Mouse (Mus musculus): ENCODE measurements at regions not wholly inside any gene's neighbourhood (a gene's known extent, or its start where the extent isn't known, plus 50 kb on each side); places are given as distances from the start of the nearest gene placed in this dataset.
"Not testable (repeated sequence)": the region's sequence is repeated elsewhere in the genome, so short reads cannot be mapped to it uniquely, and the experiment has no call there.

DNA sequence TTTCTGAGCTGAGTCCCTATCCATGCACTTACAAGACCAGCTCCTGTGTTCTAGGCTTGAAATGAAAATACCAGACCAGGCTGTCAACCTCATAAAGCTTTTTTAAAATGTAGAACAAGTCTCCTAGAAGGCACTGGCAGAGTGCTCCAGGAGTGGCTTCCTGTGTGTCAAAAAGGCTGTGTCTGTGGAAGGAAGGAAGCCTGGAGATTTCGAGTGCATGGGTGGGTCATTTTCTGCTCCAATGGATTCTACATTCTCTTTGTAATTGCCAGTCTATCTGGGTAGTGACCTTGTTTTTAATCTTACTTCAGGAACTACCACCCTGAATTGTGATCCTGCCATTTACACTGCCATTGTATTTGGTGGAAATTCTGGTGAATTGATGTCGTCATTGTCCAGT is 113.9 kb upstream of the Slc38a2 start:
- H3K4me2 ChIP-seq: no peak overlapping the region
- no peak overlapping the region for H3K27ac ChIP-seq
- no peaks in the 10 kb centered on the region for H3K27me3 ChIP-seq
- peaks cover 16% of the 10 kb centered on the region for H3K9me3 ChIP-seq (replicated peaks)
- no peak overlapping the region for H3K4me3 ChIP-seq
- WGBS: 71% methylated on average over 2 of the region's 2 CpGs
- ATAC-seq: no peak
- no peak overlapping the region for H3K9ac ChIP-seq
- H3K36me3 ChIP-seq (ENCODE audit: poor library complexity, severe bottlenecking): no peaks in the 10 kb centered on the region
- H3K4me1 ChIP-seq: no peaks in the 10 kb centered on the region

DNA sequence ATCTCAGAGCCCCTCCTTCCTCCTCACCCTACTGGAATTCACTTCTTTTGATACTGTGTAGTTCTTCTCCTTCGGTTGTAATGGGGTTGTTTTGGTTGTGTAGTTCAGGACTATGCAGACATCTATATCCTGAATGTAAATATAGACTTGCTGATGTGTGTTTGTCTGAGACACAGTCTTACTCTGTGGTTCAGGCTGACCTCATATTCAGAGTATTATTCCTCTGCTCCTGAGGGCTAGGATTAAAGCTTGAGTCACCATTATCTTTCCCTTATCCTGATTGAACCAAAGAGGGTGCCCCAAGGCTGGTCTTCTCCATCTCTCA is 103.2 kb upstream of the Slc38a2 start:
- WGBS: 70% methylated on average over 1 of the region's 1 CpGs
- H3K4me2 ChIP-seq: no peak overlapping the region
- no peaks in the 10 kb centered on the region for H3K4me1 ChIP-seq

DNA sequence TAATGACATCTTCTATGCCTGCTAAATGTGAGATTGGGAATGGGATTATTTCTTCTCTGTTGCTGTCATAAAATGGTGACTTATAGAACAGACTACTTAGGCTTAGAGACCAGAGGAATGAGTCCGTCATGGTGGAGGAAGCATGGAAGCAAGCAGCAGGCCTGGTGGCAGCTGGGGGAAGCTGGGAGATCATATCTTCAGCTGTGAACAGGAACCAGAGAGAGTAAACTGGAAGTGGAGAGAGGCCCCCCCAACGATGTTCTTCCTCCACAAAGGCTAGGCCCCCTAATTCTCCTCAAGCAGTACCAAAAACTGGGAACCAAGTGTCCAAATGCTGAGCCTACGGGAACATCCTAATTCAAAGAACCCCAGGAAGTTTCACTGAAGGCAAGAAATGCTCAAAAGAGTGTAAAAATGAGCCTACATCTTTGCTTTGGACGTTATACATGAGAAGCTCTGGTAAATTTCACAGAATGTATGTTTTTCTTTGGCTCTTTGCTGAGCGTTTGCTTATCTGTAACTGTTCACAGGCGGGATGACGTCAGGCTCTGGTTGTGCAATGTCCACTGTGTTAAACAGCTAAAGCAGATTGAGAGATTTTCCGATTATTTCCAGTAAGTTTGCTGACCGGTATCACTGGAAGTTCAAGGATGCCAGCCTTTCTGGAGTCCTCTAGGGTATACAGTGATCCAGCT is 102.7 kb upstream of the Slc38a2 start:
- no peaks in the 10 kb centered on the region for H3K27me3 ChIP-seq
- no peak overlapping the region for H3K4me3 ChIP-seq
- H3K36me3 ChIP-seq (ENCODE audit: poor library complexity, severe bottlenecking): no peaks in the 10 kb centered on the region
- no peak overlapping the region for H3K27ac ChIP-seq
- H3K4me1 ChIP-seq: no peaks in the 10 kb centered on the region
- no peak overlapping the region for H3K9ac ChIP-seq
- no peak for ATAC-seq
- 89% methylated on average over 9 of the region's 9 CpGs for WGBS
- no peaks in the 10 kb centered on the region for H3K9me3 ChIP-seq (replicated peaks)
- no peak overlapping the region for H3K4me2 ChIP-seq

More for the DNA sequence above, 103.2 kb upstream of the Slc38a2 start:
- no peak overlapping the region for H3K27ac ChIP-seq
- no peaks in the 10 kb centered on the region for H3K36me3 ChIP-seq (ENCODE audit: poor library complexity, severe bottlenecking)
- no peaks in the 10 kb centered on the region for H3K27me3 ChIP-seq
- no peaks in the 10 kb centered on the region for H3K9me3 ChIP-seq (replicated peaks)
- H3K4me3 ChIP-seq: no peak overlapping the region
- ATAC-seq: no peak
- H3K9ac ChIP-seq: no peak overlapping the region

DNA sequence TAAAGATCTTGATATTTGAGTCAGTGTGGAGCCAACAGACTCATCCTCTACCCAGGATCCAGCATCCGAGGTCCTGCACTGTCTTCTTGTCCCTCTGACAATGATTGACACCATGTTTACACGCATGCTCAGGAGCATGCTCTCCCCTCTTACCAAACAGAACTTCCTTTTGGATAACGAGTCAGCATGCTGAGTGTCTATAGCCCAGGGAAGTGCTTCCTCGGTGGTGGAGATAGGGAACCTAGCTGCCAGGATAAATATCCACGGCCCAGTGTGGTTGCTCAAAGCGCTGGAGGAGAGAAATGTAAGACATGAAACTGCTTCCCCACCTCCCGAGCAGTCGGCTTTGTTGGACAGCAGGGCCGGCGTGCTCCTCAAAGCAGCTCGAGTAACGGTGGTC is 99.7 kb upstream of the Slc38a2 start:
- H3K36me3 ChIP-seq (ENCODE audit: poor library complexity, severe bottlenecking): no peaks in the 10 kb centered on the region
- WGBS: 68% methylated on average over 12 of the region's 12 CpGs
- ATAC-seq: no peak
- H3K4me1 ChIP-seq: no peaks in the 10 kb centered on the region
- no peak overlapping the region for H3K4me3 ChIP-seq
- no peaks in the 10 kb centered on the region for H3K9me3 ChIP-seq (replicated peaks)
- H3K27ac ChIP-seq: no peak overlapping the region
- H3K27me3 ChIP-seq: no peaks in the 10 kb centered on the region
- H3K9ac ChIP-seq: no peak overlapping the region
- no peak overlapping the region for H3K4me2 ChIP-seq

DNA sequence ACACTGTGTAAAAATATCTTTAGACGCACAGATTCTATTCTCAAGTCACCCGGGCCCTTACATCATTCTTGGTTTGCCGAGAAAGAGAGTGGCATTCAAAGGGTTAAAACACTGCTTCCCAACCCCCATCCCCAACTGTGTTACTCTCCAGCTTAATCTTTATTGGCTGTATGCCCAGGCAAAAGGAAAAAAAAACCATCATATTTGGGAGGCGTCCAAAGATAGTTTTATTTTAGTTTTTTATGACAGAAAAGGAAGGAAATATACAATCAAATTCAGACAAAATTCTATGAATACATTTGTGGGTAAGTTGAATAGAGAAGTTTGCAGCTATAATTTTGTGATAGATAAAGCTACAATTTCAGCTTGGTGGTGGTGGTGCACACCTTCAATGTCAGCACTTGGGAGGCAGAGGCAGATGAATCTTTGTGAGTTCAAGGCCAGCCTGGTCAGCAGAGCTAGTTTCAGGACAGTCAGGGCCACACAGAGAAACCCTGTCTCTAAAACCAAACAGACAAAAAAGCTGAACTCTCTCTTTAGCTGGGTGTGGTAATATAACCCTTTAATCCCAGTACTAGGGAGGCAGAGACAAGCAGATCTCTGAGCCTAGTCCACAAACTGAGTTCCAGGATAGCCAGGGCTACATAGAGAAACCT is 98.2 kb upstream of the Slc38a2 start:
- no peaks in the 10 kb centered on the region for H3K27me3 ChIP-seq
- no peak overlapping the region for H3K4me3 ChIP-seq
- H3K4me1 ChIP-seq: no peaks in the 10 kb centered on the region
- no peak overlapping the region for H3K9ac ChIP-seq
- H3K27ac ChIP-seq: no peak overlapping the region
- no peak for ATAC-seq
- H3K36me3 ChIP-seq (ENCODE audit: poor library complexity, severe bottlenecking): no peaks in the 10 kb centered on the region
- 78% methylated on average over 4 of the region's 4 CpGs for WGBS
- H3K9me3 ChIP-seq (replicated peaks): no peaks in the 10 kb centered on the region
- H3K4me2 ChIP-seq: no peak overlapping the region

DNA sequence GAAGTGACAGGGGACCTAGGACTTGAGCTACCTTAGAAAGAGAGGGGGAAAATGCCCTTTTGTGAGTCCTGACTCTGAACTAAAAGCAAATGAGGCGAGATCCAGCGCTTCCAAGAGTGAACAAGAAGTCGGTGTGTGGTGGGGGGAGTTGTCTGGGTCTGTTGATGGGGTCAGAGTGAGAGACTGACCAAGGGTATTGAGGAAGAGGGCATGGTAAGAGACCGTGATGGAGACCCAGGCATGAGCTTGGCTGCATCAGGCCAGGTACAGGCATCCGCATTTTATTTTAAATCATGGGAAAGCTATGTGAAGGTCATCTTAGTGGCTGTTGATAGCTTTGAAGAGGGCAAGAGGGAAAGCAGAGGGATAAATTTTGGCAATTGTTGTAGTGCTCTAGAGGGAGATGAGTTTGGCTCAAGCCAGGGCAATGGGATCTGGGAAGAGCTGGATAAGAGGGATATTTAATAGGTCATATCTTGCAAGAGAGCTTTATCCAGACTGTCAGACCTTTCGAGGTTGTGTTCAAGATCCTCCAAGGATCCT is 94.7 kb upstream of the Slc38a2 start:
- H3K4me2 ChIP-seq: no peak overlapping the region
- no peaks in the 10 kb centered on the region for H3K36me3 ChIP-seq (ENCODE audit: poor library complexity, severe bottlenecking)
- WGBS: 83% methylated on average over 6 of the region's 6 CpGs
- H3K9me3 ChIP-seq (replicated peaks): no peaks in the 10 kb centered on the region
- H3K9ac ChIP-seq: no peak overlapping the region
- no peak for ATAC-seq
- no peak overlapping the region for H3K4me3 ChIP-seq
- H3K27me3 ChIP-seq: no peaks in the 10 kb centered on the region
- no peaks in the 10 kb centered on the region for H3K4me1 ChIP-seq
- no peak overlapping the region for H3K27ac ChIP-seq

DNA sequence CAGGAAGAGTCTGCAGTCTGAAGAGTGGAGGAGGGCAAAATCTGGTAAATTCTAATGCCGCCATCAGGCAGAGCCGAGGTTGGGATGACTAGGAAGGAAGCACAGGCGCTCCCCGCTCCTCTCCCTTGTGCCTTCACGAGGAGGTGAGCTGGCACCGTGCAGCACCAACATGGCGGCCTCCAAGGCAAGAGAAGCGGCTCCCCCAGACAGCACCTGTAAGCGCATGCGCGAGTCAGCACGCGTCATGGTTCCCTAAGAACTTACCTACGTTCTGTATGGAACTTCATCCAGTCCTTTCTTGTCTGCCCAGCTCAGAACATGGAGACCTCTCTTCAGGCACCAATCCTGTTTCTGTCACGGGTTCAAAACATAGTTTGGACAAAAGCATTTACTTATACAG is 93.7 kb upstream of the Slc38a2 start:
- H3K27ac ChIP-seq: no peak overlapping the region
- no peak overlapping the region for H3K4me3 ChIP-seq
- no peaks in the 10 kb centered on the region for H3K4me1 ChIP-seq
- WGBS: 95% methylated on average over 15 of the region's 15 CpGs
- no peak overlapping the region for H3K9ac ChIP-seq
- H3K9me3 ChIP-seq (replicated peaks): no peaks in the 10 kb centered on the region
- H3K27me3 ChIP-seq: no peaks in the 10 kb centered on the region
- no peak for ATAC-seq
- H3K36me3 ChIP-seq (ENCODE audit: poor library complexity, severe bottlenecking): no peaks in the 10 kb centered on the region
- no peak overlapping the region for H3K4me2 ChIP-seq

DNA sequence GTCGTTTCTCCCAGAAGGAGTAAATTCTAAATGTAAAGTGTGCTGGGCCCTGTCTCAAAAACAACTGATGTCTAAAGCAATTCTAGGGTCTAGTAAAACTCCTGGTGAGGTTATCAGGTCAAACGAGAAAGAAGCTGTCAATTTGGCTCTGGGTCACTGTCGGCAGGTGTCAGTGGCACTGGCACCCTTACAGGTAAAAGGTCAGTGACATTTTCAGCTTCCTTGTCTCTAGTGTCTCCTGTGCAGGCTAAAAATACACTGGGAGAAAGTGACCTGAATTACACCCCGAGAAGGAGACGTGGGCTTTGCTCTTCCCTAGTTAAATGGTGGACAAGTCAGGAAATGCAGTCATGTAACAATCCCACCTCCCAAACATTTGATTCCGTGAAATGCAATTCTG is 91.8 kb upstream of the Slc38a2 start:
- no peak overlapping the region for H3K27ac ChIP-seq
- no peaks in the 10 kb centered on the region for H3K27me3 ChIP-seq
- no peak overlapping the region for H3K9ac ChIP-seq
- WGBS: 88% methylated on average over 6 of the region's 6 CpGs
- H3K4me2 ChIP-seq: no peak overlapping the region
- no peaks in the 10 kb centered on the region for H3K9me3 ChIP-seq (replicated peaks)
- no peak for ATAC-seq
- no peak overlapping the region for H3K4me3 ChIP-seq
- H3K4me1 ChIP-seq: no peaks in the 10 kb centered on the region
- H3K36me3 ChIP-seq (ENCODE audit: poor library complexity, severe bottlenecking): no peaks in the 10 kb centered on the region

DNA sequence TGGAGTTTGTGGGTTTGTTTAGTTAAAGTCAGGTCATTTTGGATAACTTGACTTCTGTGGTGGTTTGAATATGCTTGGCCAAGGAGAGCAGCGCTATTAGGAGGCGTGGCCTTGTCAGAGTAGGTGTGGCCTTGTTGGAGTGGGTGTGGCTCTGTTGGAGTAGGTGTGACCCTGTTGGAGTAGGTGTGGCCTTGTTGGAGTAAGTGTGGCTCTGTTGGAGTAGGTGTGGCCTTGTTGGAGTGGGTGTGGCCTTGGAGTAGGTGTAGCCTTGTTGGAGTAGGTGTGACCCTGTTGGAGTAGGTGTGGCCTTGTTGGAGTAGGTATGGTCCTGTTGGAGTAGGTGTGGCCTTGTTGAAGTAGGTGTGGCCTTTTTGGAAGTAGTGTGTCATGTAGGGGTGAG is 88.4 kb upstream of the Slc38a2 start:
- H3K4me2 ChIP-seq; H3K27me3 ChIP-seq; H3K9ac ChIP-seq; H3K4me3 ChIP-seq; H3K4me1 ChIP-seq; ATAC-seq; H3K9me3 ChIP-seq (replicated peaks); H3K27ac ChIP-seq; H3K36me3 ChIP-seq (ENCODE audit: poor library complexity, severe bottlenecking): not testable (repeated sequence)
- 85% methylated on average over 2 of the region's 2 CpGs for WGBS

DNA sequence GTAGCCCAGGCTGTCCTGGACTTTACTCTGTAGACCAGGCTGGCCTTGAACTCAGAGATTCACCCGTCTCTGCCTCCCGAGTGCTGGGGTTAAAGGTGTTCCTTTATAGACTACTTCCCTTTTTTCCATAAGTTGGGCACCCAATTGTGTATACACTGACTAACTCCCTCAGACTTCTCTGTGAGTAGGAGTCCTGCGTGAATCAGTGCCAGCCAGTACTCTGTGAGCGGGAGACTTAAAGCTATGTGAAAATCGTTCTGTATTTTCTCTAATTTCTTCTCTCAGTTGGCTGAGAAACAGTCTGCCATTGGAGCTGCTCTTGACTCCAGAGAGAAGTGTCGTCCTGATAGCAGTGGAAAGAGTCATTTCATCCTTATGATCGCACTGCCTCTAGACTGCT is 85.0 kb upstream of the Slc38a2 start:
- ATAC-seq: no peak
- no peak overlapping the region for H3K4me2 ChIP-seq
- H3K27me3 ChIP-seq: no peaks in the 10 kb centered on the region
- no peak overlapping the region for H3K4me3 ChIP-seq
- no peaks in the 10 kb centered on the region for H3K9me3 ChIP-seq (replicated peaks)
- H3K27ac ChIP-seq: no peak overlapping the region
- WGBS: 93% methylated on average over 7 of the region's 7 CpGs
- no peaks in the 10 kb centered on the region for H3K36me3 ChIP-seq (ENCODE audit: poor library complexity, severe bottlenecking)
- no peak overlapping the region for H3K9ac ChIP-seq
- no peaks in the 10 kb centered on the region for H3K4me1 ChIP-seq

DNA sequence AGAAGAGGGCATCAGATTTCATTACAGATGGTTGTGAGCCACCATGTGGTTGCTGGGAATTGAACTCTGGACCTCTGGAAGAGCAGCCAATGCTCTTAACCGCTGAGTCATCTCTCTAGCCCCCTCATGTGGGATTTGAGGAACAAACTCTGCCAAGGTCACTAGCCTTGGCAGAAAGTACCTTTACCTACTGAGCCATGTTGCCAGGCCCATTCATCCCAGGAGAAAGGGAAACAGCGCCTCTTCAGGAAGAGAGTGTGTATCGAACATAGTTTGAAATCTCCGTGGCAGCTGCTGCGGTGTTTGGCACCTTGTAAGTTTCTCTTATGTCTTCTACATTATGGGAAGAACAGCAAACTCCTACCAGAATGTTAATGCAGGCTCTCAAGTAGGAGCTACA is 82.0 kb upstream of the Slc38a2 start:
- Histone ChIP-seq H3K27ac (no peak overlapping the region), H3K4me3 (no peak overlapping the region), H3K27me3 (no peaks in the 10 kb centered on the region), H3K9me3 (replicated peaks) (no peaks in the 10 kb centered on the region), H3K4me2 (no peak overlapping the region), H3K4me1 (no peaks in the 10 kb centered on the region), H3K36me3 (ENCODE audit: poor library complexity, severe bottlenecking) (no peaks in the 10 kb centered on the region), H3K9ac (no peak overlapping the region)
- 68% methylated on average over 5 of the region's 5 CpGs for WGBS
- ATAC-seq: no peak

DNA sequence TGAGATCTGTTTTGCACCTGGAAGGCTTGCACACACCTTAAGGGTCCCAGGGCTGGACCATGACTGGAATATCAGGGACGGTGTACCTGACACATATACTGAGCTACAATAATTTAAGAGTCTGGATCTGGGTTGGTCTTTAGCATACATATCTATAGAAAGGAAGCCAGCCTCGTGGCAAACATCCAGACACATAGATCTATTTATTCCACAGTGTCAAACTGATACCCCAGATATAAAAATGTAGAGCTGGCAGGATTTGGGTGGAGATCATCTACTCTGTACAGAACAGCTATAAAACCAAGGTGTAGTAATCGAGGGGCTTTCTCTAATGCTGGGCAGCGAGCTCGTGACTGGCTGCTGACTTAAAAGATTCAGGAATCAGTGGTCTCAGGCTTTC is 81.1 kb upstream of the Slc38a2 start:
- Histone ChIP-seq H3K4me2 (no peak overlapping the region), H3K9me3 (replicated peaks) (no peaks in the 10 kb centered on the region), H3K9ac (no peak overlapping the region), H3K36me3 (ENCODE audit: poor library complexity, severe bottlenecking) (no peaks in the 10 kb centered on the region), H3K27me3 (no peaks in the 10 kb centered on the region), H3K27ac (no peak overlapping the region), H3K4me1 (no peaks in the 10 kb centered on the region), H3K4me3 (no peak overlapping the region)
- WGBS: 89% methylated on average over 5 of the region's 5 CpGs
- no peak for ATAC-seq

DNA sequence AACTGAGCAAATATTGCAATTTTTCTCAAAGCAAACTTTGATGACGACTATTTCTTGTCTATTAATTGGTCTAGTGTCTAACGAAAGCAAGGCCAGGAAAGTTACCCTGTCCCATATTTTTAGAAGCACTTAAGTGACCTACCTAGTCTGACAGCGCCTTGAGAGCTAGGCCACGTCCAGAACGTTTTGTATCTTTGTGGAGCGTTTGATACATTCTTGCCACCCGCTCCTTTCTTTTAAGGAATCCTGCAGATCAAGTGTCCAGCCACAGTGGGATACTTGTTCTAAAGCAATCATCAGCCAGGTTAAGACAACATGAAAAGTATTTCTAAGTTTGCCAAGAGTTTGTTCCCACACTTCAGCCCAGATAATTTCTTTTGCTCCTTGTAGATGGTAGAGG is 79.8 kb upstream of the Slc38a2 start:
- Histone ChIP-seq H3K4me2 (no peak overlapping the region), H3K36me3 (ENCODE audit: poor library complexity, severe bottlenecking) (no peaks in the 10 kb centered on the region), H3K27me3 (no peaks in the 10 kb centered on the region), H3K27ac (no peak overlapping the region), H3K9me3 (replicated peaks) (no peaks in the 10 kb centered on the region), H3K4me1 (no peaks in the 10 kb centered on the region), H3K4me3 (no peak overlapping the region), H3K9ac (no peak overlapping the region)
- 91% methylated on average over 7 of the region's 7 CpGs for WGBS
- ATAC-seq: no peak

Measured in forebrain, embryonic 13.5 days (tissue).